Mouse (Mus musculus) intestine, embryonic 14.5 days (tissue): ENCODE results near the gene Rrad. TPM values are rescaled to one million over a fixed set of nuclear protein-coding genes. Genes with fewer than 3 reads are reported as not detected.
A peak's percentile ranks its signal among the peaks of the same experiment; 100 is the strongest.

Experiments used
- ATAC-seq: fragments of 200-750 bp; cut with Nextera tagmentation; replicated peaks from 2 replicates; pipeline ENCODE4 v1.8.0; 2017; ENCODE audit warnings: low read depth, moderate number of reproducible peaks, moderate TSS enrichment, moderate library complexity; ENCODE audit not compliant: low FRiP score, low TSS enrichment
- DNase-seq: peaks from one replicate; pipeline ENCODE4 v3.0.0-alpha.2; 2018; ENCODE audit warnings: low spot score
- H3K27ac ChIP-seq: fragments of 300-500 bp; sonication (generic); 2 replicates; pipeline ENCODE4 v1.5.1; 2014; ENCODE audit warnings: low read depth, mild to moderate bottlenecking, control low read depth
- H3K27me3 ChIP-seq: fragments of 300-500 bp; sonication (generic); replicated peaks from 2 replicates; pipeline ENCODE4 v1.6.1; 2014; ENCODE audit warnings: low read length, control low read depth; ENCODE audit not compliant: control insufficient read depth, insufficient read depth
- H3K36me3 ChIP-seq: fragments of 300-500 bp; sonication (generic); 2 replicates; pipeline ENCODE4 v1.6.1; 2014; ENCODE audit warnings: low read length, control low read depth; ENCODE audit not compliant: control insufficient read depth, insufficient read depth
- H3K4me1 ChIP-seq: fragments of 300-500 bp; sonication (generic); replicated peaks from 2 replicates; pipeline ENCODE4 v1.6.1; 2014; ENCODE audit warnings: low read length, control low read depth, mixed read lengths; ENCODE audit not compliant: control insufficient read depth, insufficient read depth
- H3K4me2 ChIP-seq: fragments of 300-500 bp; sonication (generic); 2 replicates; pipeline ENCODE4 v1.6.1; 2014; ENCODE audit warnings: low read length
- H3K4me3 ChIP-seq: fragments of 300-500 bp; sonication (generic); 2 replicates; pipeline ENCODE4 v1.5.1; 2014; ENCODE audit warnings: low read depth, low read length, control low read depth, mixed read lengths
- H3K9ac ChIP-seq: fragments of 300-500 bp; sonication (generic); 2 replicates; pipeline ENCODE4 v1.6.1; 2014; ENCODE audit warnings: mild to moderate bottlenecking, low read length
- H3K9me3 ChIP-seq: fragments of 300-500 bp; sonication (generic); 2 replicates; pipeline ENCODE4 v1.6.1; 2016; ENCODE audit warnings: low read length, control low read depth; ENCODE audit not compliant: control insufficient read depth
- WGBS: fragments of 180-500 bp; shearing (Covaris S2); extraction: QIAGEN DNeasy Blood & Tissue Kit; methylation state at CpG from one replicate; pipeline ENCODE4 v1.1.7; 2014; 5-methylcytosine and 5-hydroxymethylcytosine counted together
- polyA plus RNA-seq: library from polyadenylated mRNA; unstranded; fragments of >200 nt; fragmentation: Nextera tagmentation; extraction: Ambion mirVana; gene quantifications from 2 replicates; pipeline ENCODE4 v1.2.1, GENCODE M21; 2014

Gene Rrad
- polyA plus RNA-seq, 1 experiment from 2014 or later: 4.0 TPM

DNA sequence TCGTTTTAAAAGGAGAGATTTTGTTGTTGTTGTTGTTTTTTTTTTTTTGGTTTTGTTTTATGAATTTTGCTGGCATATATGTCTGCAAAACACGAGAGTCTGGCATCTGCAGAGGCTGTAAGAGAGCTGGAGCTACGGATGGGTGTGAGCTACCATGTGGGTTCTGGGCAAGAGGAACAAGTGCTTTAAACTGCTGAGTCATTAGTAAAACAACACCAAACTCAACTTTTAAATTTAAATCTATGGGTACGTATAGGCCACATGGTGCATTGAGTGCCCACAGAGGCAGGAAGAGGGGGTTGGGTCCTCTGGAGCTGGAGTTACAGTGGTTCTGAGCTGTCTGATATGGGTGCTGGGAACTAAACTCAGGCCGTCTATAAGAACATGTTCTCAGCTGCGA lies 6.9 kb upstream of the Rrad start:
- Histone ChIP-seq H3K36me3 (peaks cover 32% of the 10 kb centered on the region), H3K9ac (no peak overlapping the region), H3K4me1 (peaks cover 15% of the 10 kb centered on the region), H3K27ac (no peak overlapping the region), H3K4me2 (no peak overlapping the region), H3K9me3 (no peaks in the 10 kb centered on the region), H3K27me3 (no peaks in the 10 kb centered on the region), H3K4me3 (no peak overlapping the region)
- DNase-seq: no peak
- 92% methylated on average over 6 of the region's 6 CpGs for WGBS
- ATAC-seq: no peak

DNA sequence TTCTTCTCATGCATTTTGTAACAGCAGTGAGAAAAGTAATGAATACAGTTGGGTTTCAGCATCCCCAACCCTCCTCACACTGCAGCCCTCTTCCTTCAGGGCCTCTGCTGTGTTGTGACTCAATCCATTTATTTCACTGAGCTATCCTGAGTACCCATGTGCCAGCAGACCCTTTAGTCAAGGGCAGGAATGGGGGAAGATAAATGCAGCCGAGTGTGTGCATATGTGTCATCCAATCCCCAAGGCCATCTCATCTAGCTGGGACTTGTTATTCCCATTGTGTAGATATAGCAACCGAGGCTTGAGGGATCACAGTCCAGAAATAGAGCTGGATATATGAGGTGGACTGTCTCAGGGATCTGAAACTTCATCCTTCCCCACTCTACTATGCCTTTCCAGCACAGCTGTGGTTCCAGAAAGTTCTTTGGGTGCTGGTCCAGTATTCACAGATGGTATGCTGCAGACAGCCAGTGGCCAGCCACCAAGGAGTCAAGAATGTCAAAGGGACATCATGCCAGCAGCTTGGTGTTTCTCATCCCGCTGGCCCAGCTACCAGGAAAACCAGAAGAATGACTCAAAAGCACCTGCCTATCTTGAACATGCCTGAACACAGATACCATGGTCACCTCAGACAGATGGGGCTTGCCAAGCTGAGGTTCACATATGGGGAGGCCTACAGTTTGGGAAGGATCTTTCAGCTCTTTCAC lies 4.0 kb upstream of the Rrad start:
- ATAC-seq: no peak
- no peak overlapping the region for H3K4me3 ChIP-seq
- DNase-seq: no peak
- no peak overlapping the region for H3K27ac ChIP-seq
- H3K9ac ChIP-seq: no peak overlapping the region
- H3K4me2 ChIP-seq: no peak overlapping the region
- H3K27me3 ChIP-seq: peaks cover 11% of the 10 kb centered on the region; the same call in 1 of the 2 replicates
- peaks cover 14% of the 10 kb centered on the region for H3K4me1 ChIP-seq
- H3K9me3 ChIP-seq: no peaks in the 10 kb centered on the region
- 90% methylated on average over 3 of the region's 3 CpGs for WGBS
- H3K36me3 ChIP-seq: peaks cover 32% of the 10 kb centered on the region

DNA sequence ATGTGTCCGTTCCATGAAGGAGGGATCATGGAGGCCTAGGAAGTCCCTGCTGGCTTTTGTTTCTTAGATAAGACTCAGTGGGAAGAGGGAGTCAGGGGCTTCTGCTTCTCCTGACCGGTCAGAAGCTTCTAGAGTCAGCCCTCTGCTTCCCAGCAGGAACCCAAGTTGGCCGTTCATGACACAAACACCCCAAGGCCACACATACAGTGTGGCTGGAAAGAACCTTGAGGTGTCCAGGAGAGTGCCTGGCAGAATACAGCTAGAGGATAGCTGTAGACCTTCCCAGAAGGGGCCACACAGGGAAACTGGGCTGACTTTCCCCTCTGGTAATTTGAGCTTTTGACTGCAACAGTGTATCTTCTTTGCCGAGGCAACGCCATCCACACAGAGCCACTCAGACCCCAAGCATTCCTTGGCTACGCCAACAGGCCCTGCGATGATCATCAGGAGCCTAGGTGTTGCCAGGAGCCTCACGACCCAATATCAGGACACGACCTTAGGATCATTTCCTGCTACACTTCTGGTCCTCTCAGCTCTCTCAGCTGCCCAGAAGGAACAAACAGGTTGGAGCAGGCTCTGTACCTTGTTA lies 2.1 kb upstream of the Rrad start:
- Histone ChIP-seq H3K4me1 (peaks cover 12% of the 10 kb centered on the region), H3K27me3 (peaks cover 19% of the 10 kb centered on the region; the same call in 1 of the 2 replicates), H3K9me3 (no peaks in the 10 kb centered on the region), H3K4me2 (no peak overlapping the region), H3K9ac (no peak overlapping the region), H3K36me3 (peaks cover 15% of the 10 kb centered on the region; the same call in 1 of the 2 replicates), H3K4me3 (no peak overlapping the region), H3K27ac (no peak overlapping the region)
- DNase-seq: no peak
- no peak for ATAC-seq
- WGBS: 52% methylated on average over 9 of the region's 9 CpGs

DNA sequence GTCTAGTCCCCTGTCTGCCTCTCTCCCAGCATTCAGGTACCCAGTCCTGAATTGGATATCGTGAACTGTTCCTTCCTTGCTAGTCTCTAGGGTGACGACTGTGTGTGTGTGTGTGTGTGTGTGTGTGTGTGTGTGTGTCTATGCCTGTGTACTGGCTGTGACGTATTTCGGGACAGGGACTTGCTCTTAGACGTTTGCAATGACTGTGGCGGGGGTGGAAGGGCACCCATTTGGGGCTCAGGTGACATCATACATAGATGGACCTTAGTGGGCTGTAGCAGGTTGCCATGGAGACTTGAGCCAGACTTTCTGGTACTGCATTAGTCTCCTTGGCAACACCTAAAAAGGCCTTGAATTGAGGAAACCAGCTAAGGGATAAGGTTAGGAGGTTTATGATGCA lies 1.4 kb upstream of the Rrad start:
- no peak overlapping the region for H3K4me2 ChIP-seq
- peaks cover 12% of the 10 kb centered on the region for H3K4me1 ChIP-seq
- no peak overlapping the region for H3K4me3 ChIP-seq
- no peak for DNase-seq
- no peak overlapping the region for H3K27ac ChIP-seq
- 61% methylated on average over 6 of the region's 6 CpGs for WGBS
- no peak for ATAC-seq
- peaks cover 19% of the 10 kb centered on the region; the same call in 1 of the 2 replicates for H3K27me3 ChIP-seq
- H3K9ac ChIP-seq: no peak overlapping the region
- H3K36me3 ChIP-seq: 0 out of 2 replicates have a peak, but pooled peaks cover 7% of the 10 kb centered on the region
- no peaks in the 10 kb centered on the region for H3K9me3 ChIP-seq

DNA sequence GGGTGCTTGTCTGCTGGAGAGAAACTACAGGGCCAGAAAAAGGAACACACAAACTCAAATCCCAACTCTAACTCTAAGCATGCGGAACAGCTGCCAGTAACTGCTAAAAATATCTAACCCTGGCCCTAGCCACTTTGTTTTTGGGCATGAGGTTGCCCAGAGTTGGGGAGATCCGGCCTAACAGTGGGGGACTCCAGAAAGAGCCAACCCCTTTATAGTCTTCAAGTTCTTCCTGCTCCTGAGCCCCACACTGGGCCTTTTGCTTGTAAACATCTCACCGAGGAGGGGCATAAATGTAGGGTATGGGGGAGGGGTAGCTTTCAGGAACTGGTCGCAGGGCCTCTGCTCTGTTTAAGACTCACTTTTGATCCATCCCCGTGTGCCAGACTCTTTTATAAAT lies 848 bp upstream of the Rrad start:
- DNase-seq (no peak), ATAC-seq (no peak)
- Histone ChIP-seq H3K27ac (no peak overlapping the region), H3K9ac (no peak overlapping the region), H3K9me3 (no peaks in the 10 kb centered on the region), H3K4me3 (no peak overlapping the region), H3K36me3 (0 out of 2 replicates have a peak, but pooled peaks cover 5% of the 10 kb centered on the region), H3K4me2 (peak overlapping the region; percentile 61), H3K4me1 (peaks cover 12% of the 10 kb centered on the region), H3K27me3 (peaks cover 19% of the 10 kb centered on the region; the same call in 1 of the 2 replicates)
- 35% methylated on average over 5 of the region's 5 CpGs for WGBS

DNA sequence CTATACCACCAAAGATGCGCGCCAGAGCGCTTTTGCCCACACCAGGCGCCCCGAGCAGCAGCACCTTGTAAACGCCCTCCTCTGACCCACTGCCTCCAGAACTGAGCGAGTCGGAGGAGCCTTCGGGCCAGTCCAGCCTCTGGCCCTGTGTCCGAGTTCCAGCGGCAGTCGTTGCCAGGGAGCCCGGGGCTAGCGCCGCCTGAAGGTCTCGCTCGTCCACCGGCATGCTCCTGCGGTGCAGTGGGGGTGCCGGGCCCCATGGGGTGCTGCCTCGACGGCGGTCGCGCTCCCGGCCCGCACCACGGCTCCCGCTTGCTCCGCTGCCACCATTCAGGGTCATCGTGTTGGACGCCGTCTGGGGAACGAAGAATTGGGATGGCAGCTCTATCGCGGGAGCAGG lies 553 bp downstream of the Rrad start:
- no peak for DNase-seq
- Histone ChIP-seq H3K9me3 (no peaks in the 10 kb centered on the region), H3K4me2 (peak overlapping the region; percentile 61), H3K27ac (no peak overlapping the region), H3K27me3 (peaks cover 19% of the 10 kb centered on the region; the same call in 1 of the 2 replicates), H3K36me3 (0 out of 2 replicates have a peak, but pooled peaks cover 5% of the 10 kb centered on the region), H3K4me1 (peaks cover 12% of the 10 kb centered on the region), H3K9ac (peak overlapping the region; percentile 11; the same call in 1 of the 2 replicates), H3K4me3 (peak overlapping the region; percentile 23)
- under 1% methylated on average over 36 of the region's 36 CpGs for WGBS
- ATAC-seq: 0 out of 2 replicates have a peak, but pooled peaks have one; percentile 24

DNA sequence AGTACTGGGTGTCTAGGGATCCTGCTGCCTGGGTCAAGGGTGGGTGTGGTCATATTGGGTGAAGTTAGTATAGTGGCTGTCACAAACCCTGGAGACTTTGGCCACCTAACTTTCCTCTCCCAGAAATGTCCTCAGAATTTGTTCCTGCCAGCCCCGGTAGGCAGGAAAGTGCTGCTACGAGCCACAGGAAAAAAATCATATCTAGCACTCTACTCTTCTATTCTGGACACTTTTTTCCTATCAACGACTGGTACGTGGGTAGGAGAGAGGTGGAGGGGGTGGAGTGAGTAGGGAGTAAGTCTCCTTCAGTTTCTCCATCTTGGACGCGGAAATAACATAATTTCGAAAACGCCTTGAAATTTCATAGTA lies 1.0 kb downstream of the Rrad start:
- Histone ChIP-seq H3K4me2 (peak overlapping the region; percentile 61), H3K27ac (no peak overlapping the region), H3K36me3 (0 out of 2 replicates have a peak, but pooled peaks cover under 1% of the 10 kb centered on the region), H3K4me1 (peaks cover 12% of the 10 kb centered on the region), H3K4me3 (no peak overlapping the region), H3K27me3 (peaks cover 19% of the 10 kb centered on the region; the same call in 1 of the 2 replicates), H3K9ac (no peak overlapping the region), H3K9me3 (no peaks in the 10 kb centered on the region)
- DNase-seq (no peak), ATAC-seq (no peak)
- 34% methylated on average over 8 of the region's 8 CpGs for WGBS

DNA sequence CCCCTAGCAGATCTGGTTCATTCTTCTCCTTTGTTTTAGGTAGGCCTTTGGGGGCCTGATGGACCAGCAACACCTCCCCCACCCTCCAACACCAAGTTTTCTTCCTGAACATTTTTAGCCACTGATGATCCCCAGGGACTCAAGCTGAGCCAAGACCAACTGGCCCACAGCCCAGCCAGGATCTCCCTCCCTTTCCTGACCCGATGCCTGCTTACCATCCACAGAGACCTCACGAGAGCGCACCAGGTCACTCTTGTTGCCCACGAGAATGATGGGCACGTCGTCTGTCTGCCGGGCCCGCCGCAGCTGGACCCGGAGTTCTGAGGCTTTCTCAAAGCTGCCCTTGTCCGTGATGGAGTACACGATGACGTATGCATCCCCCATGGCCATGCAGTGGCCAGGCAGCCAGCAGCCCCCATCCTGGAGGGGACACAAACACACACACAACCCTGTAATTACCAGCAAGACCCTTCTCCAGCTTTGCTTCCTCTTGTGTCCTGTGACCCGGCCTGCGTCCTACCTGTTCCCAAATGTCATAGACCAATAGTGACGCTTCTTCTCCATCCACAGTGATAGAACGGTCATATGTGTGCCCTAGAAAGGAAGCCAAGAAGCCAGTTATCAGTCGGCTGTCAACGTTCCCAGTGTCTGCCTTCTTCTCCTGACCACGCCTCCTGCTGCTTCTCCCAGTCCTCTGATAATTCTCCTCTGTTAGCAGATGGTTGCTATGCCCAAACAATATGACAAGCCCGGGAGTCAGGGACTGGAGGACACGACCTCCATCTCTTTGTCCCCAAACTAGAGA lies 1.6 kb downstream of the Rrad start:
- no peak overlapping the region for H3K4me2 ChIP-seq
- no peaks in the 10 kb centered on the region for H3K36me3 ChIP-seq
- ATAC-seq (no peak), DNase-seq (no peak)
- WGBS: 67% methylated on average over 22 of the region's 22 CpGs
- H3K4me1 ChIP-seq: peaks cover 12% of the 10 kb centered on the region
- H3K4me3 ChIP-seq: no peak overlapping the region
- H3K9me3 ChIP-seq: no peaks in the 10 kb centered on the region
- H3K27me3 ChIP-seq: peaks cover 19% of the 10 kb centered on the region; the same call in 1 of the 2 replicates
- H3K27ac ChIP-seq: no peak overlapping the region
- no peak overlapping the region for H3K9ac ChIP-seq
